Mouse (Mus musculus) neural tube, embryonic 14.5 days (tissue): ENCODE measurements around the gene Lrrc4. TPM values are rescaled to one million over a fixed set of nuclear protein-coding genes. Genes with fewer than 3 reads are reported as not detected.

ENCODE experiments used
- ATAC-seq: fragments of 200-750 bp; cut with Nextera tagmentation; 2 replicates; pipeline ENCODE4 v1.8.0; 2017; ENCODE audit warnings: low read depth, mild to moderate bottlenecking, moderate TSS enrichment, moderate library complexity
- H3K27ac ChIP-seq: fragments of 300-500 bp; sonication (generic); 2 replicates; pipeline ENCODE4 v1.5.1; 2014; ENCODE audit warnings: low read depth, mild to moderate bottlenecking, control low read depth, low read length, moderate library complexity, mixed read lengths
- H3K27me3 ChIP-seq: fragments of 300-500 bp; sonication (generic); 2 replicates; pipeline ENCODE4 v1.6.1; 2014; ENCODE audit warnings: low read length; ENCODE audit not compliant: control insufficient read depth, insufficient read depth
- H3K36me3 ChIP-seq: fragments of 300-500 bp; sonication (generic); 2 replicates; pipeline ENCODE4 v1.6.1; 2014; ENCODE audit warnings: low read length, mixed read lengths; ENCODE audit not compliant: control insufficient read depth, insufficient read depth
- H3K4me1 ChIP-seq: fragments of 300-500 bp; sonication (generic); 2 replicates; pipeline ENCODE4 v1.6.1; 2014; ENCODE audit warnings: low read length; ENCODE audit not compliant: control insufficient read depth, insufficient read depth
- H3K4me2 ChIP-seq: fragments of 300-500 bp; sonication (generic); 2 replicates; pipeline ENCODE4 v1.6.1; 2014; ENCODE audit warnings: mild to moderate bottlenecking, low read depth, low read length, control low read depth
- H3K4me3 ChIP-seq: fragments of 300-500 bp; sonication (generic); 2 replicates; pipeline ENCODE4 v1.5.1; 2014; ENCODE audit warnings: low read depth, low read length, control low read depth, mixed read lengths
- H3K9ac ChIP-seq: fragments of 300-500 bp; sonication (generic); replicated peaks from 2 replicates; pipeline ENCODE4 v1.6.1; 2014; ENCODE audit warnings: low read depth, mild to moderate bottlenecking, control low read depth, low read length, mixed read lengths
- H3K9me3 ChIP-seq: fragments of 300-500 bp; sonication (generic); 2 replicates; pipeline ENCODE4 v1.6.1; 2016; ENCODE audit warnings: low read length; ENCODE audit not compliant: control insufficient read depth
- WGBS: fragments of 180-500 bp; shearing (Covaris S2); extraction: QIAGEN DNeasy Blood & Tissue Kit; methylation state at CpG from one replicate; pipeline ENCODE4 v1.1.7; 2014; 5-methylcytosine and 5-hydroxymethylcytosine counted together
- polyA plus RNA-seq: library from polyadenylated mRNA; unstranded; fragments of >200 nt; fragmentation: Nextera tagmentation; extraction: Ambion mirVana; gene quantifications from 2 replicates; pipeline ENCODE4 v1.2.1, GENCODE M21; 2014

Lrrc4 gene
- polyA plus RNA-seq, 1 experiment from 2014 or later, result 11.5 TPM

DNA sequence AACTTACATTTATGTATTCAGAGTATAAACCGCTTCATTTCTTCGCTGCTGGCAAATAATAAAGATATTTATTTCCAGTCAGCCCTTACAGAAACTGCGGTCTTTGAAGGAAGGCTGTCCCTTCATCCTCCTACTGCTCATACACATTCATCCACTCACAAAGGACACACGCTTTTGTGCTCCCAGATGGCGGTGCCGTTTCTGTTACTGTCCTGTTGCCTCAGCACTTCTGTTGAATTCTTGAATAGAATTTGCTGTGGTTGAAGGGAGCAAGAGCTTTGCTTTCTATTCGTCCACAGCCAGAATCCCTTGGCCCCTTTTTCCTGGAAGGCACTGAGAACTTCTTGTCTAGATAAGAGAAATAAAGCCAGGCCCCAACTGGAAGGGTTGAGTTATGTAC lies 85.7 kb downstream of the Lrrc4 start:
- Histone ChIP-seq H3K36me3 (no peaks in the 10 kb centered on the region), H3K4me1 (peaks cover 4% of the 10 kb centered on the region), H3K9me3 (no peaks in the 10 kb centered on the region), H3K4me2 (no peak overlapping the region), H3K27me3 (no peaks in the 10 kb centered on the region), H3K4me3 (no peak overlapping the region), H3K27ac (no peak overlapping the region), H3K9ac (no peak overlapping the region)
- WGBS, result 71% methylated on average over 7 of the region's 7 CpGs
- no peak for ATAC-seq

DNA sequence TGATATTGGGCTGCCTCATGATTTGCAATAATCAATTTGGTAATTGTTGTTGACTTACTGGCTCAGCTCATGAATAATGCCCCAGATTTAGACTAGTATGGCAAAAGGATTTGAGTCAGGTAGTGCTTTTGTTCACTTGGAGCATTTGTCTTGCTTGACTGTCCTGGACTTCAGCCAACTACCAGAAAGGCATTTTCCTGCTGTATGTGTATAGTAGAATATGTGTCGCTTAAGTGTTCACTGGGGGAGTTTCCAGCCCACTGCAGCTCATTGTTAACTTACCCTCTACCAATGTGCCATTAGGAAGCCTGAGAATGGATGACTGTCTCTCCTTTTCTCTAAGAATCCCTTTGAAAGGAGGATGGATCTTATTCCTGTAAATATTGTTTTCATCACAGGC lies 88.0 kb downstream of the Lrrc4 start:
- no peak overlapping the region for H3K9ac ChIP-seq
- no peaks in the 10 kb centered on the region for H3K36me3 ChIP-seq
- no peak overlapping the region for H3K4me2 ChIP-seq
- ATAC-seq, result 0 out of 2 replicates have a peak, but pooled peaks have one; percentile 39
- whole genome bisulfite sequencing, result 14% methylated on average over 1 of the region's 1 CpGs
- H3K4me1 ChIP-seq, result peaks cover 3% of the 10 kb centered on the region
- H3K27ac ChIP-seq, result peak overlapping the region; percentile 24; the same call in 1 of the 2 replicates
- H3K9me3 ChIP-seq, result no peaks in the 10 kb centered on the region
- H3K27me3 ChIP-seq, result no peaks in the 10 kb centered on the region
- H3K4me3 ChIP-seq, result no peak overlapping the region

DNA sequence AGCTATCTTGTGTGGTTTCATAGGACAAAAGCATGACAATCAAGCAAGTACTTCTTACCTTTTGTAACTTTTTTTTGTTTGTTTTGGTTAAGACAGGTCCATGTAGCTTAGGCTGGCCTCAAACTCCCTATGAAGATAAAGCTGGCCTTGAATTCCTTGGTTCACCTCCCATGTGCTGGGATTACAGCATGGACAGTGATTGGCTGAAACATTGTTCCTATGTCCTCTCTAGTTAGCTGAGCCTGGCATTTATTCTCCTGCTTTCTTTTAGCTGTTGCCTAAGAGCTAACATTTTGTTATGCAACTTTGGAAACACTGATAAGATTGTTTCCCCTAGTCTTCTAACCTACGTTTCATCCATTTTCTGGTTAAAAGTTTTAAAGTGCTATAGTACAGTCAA lies 93.9 kb downstream of the Lrrc4 start:
- no peak overlapping the region for H3K27ac ChIP-seq

DNA sequence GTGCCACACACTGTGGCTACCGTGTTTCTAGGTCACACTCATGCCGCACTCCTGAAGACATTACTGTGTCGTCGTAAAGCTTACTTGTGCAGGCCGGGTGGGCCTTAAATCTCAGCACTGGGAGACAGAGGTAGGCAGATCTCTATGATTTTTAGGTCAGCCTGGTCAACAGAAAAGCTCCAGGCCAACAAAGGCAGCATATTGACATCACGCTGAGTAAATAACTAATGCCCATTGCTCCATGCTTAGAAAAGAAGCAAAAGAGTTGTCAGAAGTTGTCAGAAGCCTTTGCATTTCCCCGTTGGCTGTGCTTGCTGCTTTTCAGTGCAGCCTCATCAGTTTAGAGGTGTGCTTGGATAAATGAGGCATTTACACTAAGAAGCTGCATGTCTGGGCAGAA lies 94.9 kb downstream of the Lrrc4 start:
- Histone ChIP-seq H3K27ac (no peak overlapping the region), H3K9ac (no peak overlapping the region), H3K4me3 (no peak overlapping the region), H3K9me3 (no peaks in the 10 kb centered on the region), H3K36me3 (no peaks in the 10 kb centered on the region), H3K27me3 (no peaks in the 10 kb centered on the region), H3K4me2 (no peak overlapping the region), H3K4me1 (no peaks in the 10 kb centered on the region)
- WGBS, result 67% methylated on average over 7 of the region's 7 CpGs
- no peak for ATAC-seq

More for the DNA sequence above, 93.9 kb downstream of the Lrrc4 start:
- Histone ChIP-seq H3K9ac (no peak overlapping the region), H3K4me1 (no peaks in the 10 kb centered on the region), H3K36me3 (no peaks in the 10 kb centered on the region), H3K4me3 (no peak overlapping the region), H3K4me2 (no peak overlapping the region), H3K27me3 (no peaks in the 10 kb centered on the region), H3K9me3 (no peaks in the 10 kb centered on the region)
- 89% methylated on average over 1 of the region's 1 CpGs for WGBS
- ATAC-seq, result no peak

DNA sequence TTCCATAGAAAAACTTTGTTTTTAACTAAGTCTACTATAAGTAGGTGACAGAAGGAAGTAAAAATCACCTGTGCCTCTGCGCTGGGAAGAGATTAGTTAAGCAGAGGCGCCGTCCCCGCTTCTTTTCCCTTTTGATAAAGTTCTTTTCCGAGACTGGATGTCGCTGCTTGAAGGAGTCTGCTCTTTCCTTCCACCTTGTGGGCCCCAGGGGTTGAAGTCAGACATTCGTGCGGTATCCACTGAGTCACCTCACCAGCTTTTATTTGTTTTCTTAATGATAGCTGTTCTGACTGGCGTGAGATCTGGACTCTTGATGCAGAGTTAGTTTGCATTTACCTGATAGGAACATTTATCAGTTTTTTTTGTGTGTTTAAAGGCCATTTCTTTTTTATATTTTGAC lies 96.4 kb downstream of the Lrrc4 start:
- Histone ChIP-seq H3K4me3 (no peak overlapping the region), H3K27me3 (no peaks in the 10 kb centered on the region), H3K4me2 (no peak overlapping the region), H3K9me3 (no peaks in the 10 kb centered on the region), H3K27ac (no peak overlapping the region), H3K36me3 (no peaks in the 10 kb centered on the region), H3K4me1 (no peaks in the 10 kb centered on the region), H3K9ac (no peak overlapping the region)
- no peak for ATAC-seq
- 85% methylated on average over 9 of the region's 9 CpGs for WGBS

DNA sequence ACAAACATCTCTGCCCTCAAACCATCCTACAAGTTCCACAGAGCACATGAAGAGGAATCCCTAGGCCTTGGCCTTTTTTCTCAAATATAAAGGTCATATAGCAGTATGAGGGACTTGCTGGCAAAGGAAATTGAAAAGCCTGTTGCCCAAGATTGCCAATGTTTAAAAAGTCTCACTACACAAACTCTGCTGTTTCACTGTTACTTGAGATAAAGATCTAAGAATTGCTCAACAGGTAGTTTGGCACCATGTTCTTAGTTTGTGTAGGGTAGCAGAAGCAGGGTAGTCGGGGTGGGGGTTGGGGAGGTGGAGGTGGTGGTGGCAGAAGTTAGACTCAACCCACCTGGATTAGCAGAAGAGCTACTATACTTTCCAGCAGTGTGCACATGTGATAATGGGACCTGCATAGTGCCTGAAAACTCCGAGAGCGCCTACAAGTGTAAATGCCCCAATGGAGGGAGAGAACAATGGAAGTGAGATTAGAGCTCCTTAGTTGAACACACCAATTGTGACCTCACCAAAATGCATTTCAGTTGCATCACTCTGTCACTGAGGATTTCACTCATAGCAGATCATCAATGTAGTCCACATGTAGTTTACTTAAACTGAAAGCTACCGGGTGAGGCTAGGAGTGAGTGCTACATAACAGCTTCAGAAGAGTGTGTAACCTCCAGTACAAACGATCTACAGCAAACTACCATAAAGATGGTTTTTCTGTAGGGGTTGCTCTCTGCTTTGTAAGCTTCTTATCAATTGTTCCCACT lies 97.5 kb downstream of the Lrrc4 start:
- Histone ChIP-seq H3K4me2 (no peak overlapping the region), H3K36me3 (no peaks in the 10 kb centered on the region), H3K4me3 (no peak overlapping the region), H3K27ac (no peak overlapping the region), H3K9me3 (no peaks in the 10 kb centered on the region), H3K9ac (no peak overlapping the region), H3K4me1 (no peaks in the 10 kb centered on the region; the same call in 1 of the 2 replicates), H3K27me3 (no peaks in the 10 kb centered on the region)
- no peak for ATAC-seq
- 88% methylated on average over 5 of the region's 5 CpGs for WGBS

DNA sequence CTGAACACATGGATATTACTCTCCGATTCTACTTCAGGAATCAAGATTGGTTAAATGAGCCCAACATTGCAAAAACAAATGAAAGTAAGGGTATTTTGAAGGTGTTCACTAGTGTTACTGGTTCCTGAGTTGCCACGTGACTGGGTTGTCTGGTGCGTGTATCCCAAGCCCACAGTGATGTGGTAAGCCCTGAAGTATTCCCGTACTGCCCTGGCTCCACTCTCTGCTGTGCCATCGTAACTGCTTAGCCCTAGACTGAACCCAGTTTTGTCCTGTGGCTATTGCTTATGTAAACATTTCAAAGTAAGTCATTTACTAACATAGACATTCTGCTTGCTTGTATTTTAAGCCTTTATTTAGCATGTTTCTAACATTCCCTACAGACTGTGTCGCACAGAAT lies 100.3 kb downstream of the Lrrc4 start:
- Histone ChIP-seq H3K36me3 (no peaks in the 10 kb centered on the region), H3K27me3 (no peaks in the 10 kb centered on the region), H3K27ac (no peak overlapping the region), H3K4me2 (no peak overlapping the region), H3K9ac (no peak overlapping the region), H3K4me3 (no peak overlapping the region), H3K4me1 (no peaks in the 10 kb centered on the region; the same call in 1 of the 2 replicates), H3K9me3 (no peaks in the 10 kb centered on the region)
- 97% methylated on average over 6 of the region's 6 CpGs for WGBS
- ATAC-seq, result no peak

DNA sequence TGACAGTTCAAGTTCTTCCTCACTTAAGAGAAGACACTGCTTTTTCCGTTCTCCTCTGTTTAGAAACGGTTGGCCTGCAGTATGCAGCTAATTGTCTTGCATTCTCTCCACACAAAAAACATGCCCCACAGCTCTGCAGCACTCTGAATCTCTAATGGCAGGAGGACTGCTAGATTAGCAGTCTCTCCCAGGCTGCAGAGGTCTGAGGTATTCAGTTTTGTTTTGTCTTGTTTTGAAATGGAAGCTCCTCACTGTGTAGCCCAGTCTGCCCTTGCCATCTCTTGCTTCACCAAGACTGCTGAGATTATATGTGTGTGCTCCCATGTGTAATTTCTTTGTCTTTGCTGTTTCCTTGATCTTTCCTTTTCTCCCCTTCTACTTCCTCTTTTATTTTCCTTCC lies 101.9 kb downstream of the Lrrc4 start:
- Histone ChIP-seq H3K27ac (no peak overlapping the region), H3K9ac (no peak overlapping the region), H3K4me2 (no peak overlapping the region), H3K9me3 (no peaks in the 10 kb centered on the region), H3K4me1 (no peaks in the 10 kb centered on the region; the same call in 1 of the 2 replicates), H3K36me3 (no peaks in the 10 kb centered on the region), H3K27me3 (no peaks in the 10 kb centered on the region), H3K4me3 (no peak overlapping the region)
- no peak for ATAC-seq
- WGBS, result 13% methylated on average over 2 of the region's 2 CpGs

DNA sequence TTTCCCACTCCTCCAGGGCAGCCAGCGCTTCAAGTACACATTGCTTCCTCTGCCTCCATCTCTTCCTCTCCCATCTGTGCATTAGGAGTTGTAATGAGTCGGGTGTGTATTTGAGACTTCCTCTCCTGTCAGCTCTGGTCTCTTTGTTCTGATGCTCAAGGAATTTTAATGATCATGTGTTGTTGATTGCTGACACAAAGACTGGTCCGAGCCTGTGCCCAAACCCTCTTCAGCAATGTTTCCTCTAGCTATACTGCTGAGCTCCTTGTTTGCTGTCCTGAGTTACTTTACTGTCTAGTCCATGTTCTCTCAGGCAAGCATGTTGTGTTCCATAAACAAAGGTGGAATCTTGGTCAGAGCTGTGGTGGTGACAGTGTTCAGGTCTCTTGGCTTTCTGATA lies 102.3 kb downstream of the Lrrc4 start:
- Histone ChIP-seq H3K27me3 (no peaks in the 10 kb centered on the region), H3K4me1 (no peaks in the 10 kb centered on the region; the same call in 1 of the 2 replicates), H3K4me3 (no peak overlapping the region), H3K9me3 (no peaks in the 10 kb centered on the region), H3K27ac (no peak overlapping the region), H3K4me2 (no peak overlapping the region), H3K36me3 (no peaks in the 10 kb centered on the region), H3K9ac (no peak overlapping the region)
- no peak for ATAC-seq
- 20% methylated on average over 3 of the region's 3 CpGs for WGBS
